Mouse (Mus musculus): ENCODE measurements around the gene Zcchc4. TPM values are rescaled to one million over a fixed set of nuclear protein-coding genes. Genes with fewer than 3 reads are reported as not detected.

Gene Zcchc4
- total and polyA plus RNA-seq, 3 experiments, result 4.5 to 5.2 (median 5.0) TPM

DNA sequence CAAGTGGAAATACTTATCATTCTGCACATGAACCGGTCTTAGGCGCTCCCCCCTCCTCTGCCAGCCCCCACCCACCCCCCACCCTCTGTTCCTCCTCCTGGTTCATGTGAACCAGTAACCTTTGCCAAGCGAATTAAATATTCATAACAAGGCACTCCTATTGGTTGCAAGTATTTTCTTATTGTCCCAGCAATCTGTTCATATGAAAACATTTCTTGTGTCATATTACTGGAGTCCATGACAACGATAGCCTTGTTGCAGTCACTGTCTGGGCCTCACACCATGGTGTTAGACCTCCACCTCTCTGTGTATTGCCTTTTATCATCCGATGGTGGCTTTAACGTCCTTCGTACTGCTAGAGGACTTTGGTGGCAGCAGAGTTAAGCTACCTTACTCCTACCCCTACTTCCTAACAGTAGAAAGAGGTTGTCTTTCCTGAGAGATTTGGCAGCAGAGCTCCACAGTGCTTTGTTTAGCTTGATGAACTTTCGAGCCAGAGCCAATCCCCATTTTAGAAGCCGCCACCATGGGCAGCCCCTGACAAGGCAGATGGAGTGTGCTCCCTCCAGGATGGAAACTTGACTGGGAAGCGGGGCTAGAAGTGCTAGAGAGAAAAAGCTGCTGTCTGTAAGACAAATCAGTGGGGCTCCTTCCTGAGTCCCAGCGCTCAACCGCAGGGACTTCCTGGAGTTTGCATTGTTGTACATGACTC is 24.2 kb downstream of the Zcchc4 start:
- TF ChIP-seq EP300 (IDR thresholded peaks at IDR 0.05; ENCODE audit: insufficient read depth, low read depth, low read length), result no peak
- no peak for TF ChIP-seq CTCF (IDR thresholded peaks at IDR 0.05)
- TF ChIP-seq POLR2A (IDR thresholded peaks at IDR 0.05; ENCODE audit: insufficient read depth, low read depth, low read length), result no peak
- H3K36me3 ChIP-seq (ENCODE audit: control insufficient read depth, insufficient read depth, low read length), result no peaks in the 10 kb centered on the region; the same call in 1 of the 2 replicates
- no peak overlapping the region for H3K4me3 ChIP-seq
- intact Hi-C loops (cut with DNase I), result no loop called here
- no peaks in the 10 kb centered on the region for H3K79me2 ChIP-seq (replicated peaks; ENCODE audit: control insufficient read depth, insufficient read depth, low read length)
- 87% methylated on average over 12 of the region's 12 CpGs for WGBS
- no peak overlapping the region for H3K9ac ChIP-seq (ENCODE audit: low read depth, low read length)
- DNase-seq, result no peak
- no peaks in the 10 kb centered on the region for H3K27me3 ChIP-seq (ENCODE audit: control insufficient read depth, insufficient read depth, low read length)
- H3K27ac ChIP-seq, result no peak overlapping the region
- no peaks in the 10 kb centered on the region for H3K4me1 ChIP-seq (ENCODE audit: control insufficient read depth, insufficient read depth, low read length)

GRCm38 (mm10) chr5:52805801-52806200 is 30.6 kb downstream of the Zcchc4 start:
- H3K4me3 ChIP-seq, result no peak overlapping the region
- no peak for TF ChIP-seq POLR2A (IDR thresholded peaks at IDR 0.05; ENCODE audit: insufficient read depth, low read depth, low read length)
- TF ChIP-seq CTCF (IDR thresholded peaks at IDR 0.05), result no peak
- TF ChIP-seq EP300 (IDR thresholded peaks at IDR 0.05; ENCODE audit: insufficient read depth, low read depth, low read length), result no peak
- H3K4me1 ChIP-seq (ENCODE audit: control insufficient read depth, insufficient read depth, low read length), result no peaks in the 10 kb centered on the region
- H3K27me3 ChIP-seq (ENCODE audit: control insufficient read depth, insufficient read depth, low read length), result no peaks in the 10 kb centered on the region
- DNase-seq, result no peak
- no peak overlapping the region for H3K9ac ChIP-seq (ENCODE audit: low read depth, low read length)
- intact Hi-C loops (cut with DNase I), result no loop called here
- 81% methylated on average over 4 of the region's 4 CpGs for WGBS
- no peaks in the 10 kb centered on the region for H3K79me2 ChIP-seq (replicated peaks; ENCODE audit: control insufficient read depth, insufficient read depth, low read length)
- H3K27ac ChIP-seq, result no peak overlapping the region
- H3K36me3 ChIP-seq (ENCODE audit: control insufficient read depth, insufficient read depth, low read length), result no peaks in the 10 kb centered on the region

DNA sequence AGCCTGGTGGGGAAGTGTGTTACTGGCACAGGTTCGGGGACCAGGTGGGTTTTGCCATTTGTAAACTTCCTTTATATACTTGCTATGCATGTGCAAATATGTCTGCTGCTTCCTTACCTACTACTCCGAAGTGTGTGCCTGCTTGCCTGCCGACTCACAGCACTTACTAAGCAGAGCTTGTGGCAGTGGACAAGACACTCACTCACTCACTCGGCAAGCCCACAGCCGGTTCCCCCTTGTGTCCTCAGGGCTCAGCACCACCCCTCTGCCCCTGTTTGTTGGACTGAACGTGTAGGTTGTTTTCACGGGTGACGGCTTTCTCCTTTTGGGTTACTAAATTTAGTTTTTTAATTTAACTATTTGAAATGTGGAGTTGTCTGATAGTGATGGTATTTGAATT is 31.1 kb downstream of the Zcchc4 start:
- no peak for DNase-seq
- intact Hi-C loops (cut with DNase I), result no loop called here
- H3K27me3 ChIP-seq (ENCODE audit: control insufficient read depth, insufficient read depth, low read length), result no peaks in the 10 kb centered on the region
- H3K36me3 ChIP-seq (ENCODE audit: control insufficient read depth, insufficient read depth, low read length), result no peaks in the 10 kb centered on the region
- H3K4me3 ChIP-seq, result no peak overlapping the region
- no peak overlapping the region for H3K9ac ChIP-seq (ENCODE audit: low read depth, low read length)
- no peak overlapping the region for H3K27ac ChIP-seq
- no peaks in the 10 kb centered on the region for H3K4me1 ChIP-seq (ENCODE audit: control insufficient read depth, insufficient read depth, low read length)
- WGBS, result 73% methylated on average over 8 of the region's 8 CpGs
- H3K79me2 ChIP-seq (replicated peaks; ENCODE audit: control insufficient read depth, insufficient read depth, low read length), result no peaks in the 10 kb centered on the region
- TF ChIP-seq EP300 (IDR thresholded peaks at IDR 0.05; ENCODE audit: insufficient read depth, low read depth, low read length) (no peak), POLR2A (IDR thresholded peaks at IDR 0.05; ENCODE audit: insufficient read depth, low read depth, low read length) (no peak), CTCF (IDR thresholded peaks at IDR 0.05) (no peak)

DNA sequence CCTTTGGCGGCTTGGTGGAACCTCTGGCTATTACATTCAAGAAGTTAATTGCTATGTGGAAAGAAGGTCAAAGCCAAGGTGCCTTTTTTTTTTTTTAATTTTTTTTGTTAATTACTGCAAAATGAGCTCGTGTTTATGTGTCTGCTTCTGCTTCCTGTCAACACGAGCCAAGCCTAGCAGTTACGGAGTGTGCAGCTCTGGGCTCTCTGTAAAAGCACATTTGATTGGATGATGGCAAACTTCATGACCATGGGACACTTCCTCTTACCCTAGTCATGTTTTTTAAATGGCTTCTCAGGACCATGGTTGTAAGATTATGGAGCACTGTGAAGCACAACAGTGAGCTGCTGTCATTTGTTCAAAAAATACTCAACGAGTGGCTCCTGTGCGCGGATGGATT is 31.8 kb downstream of the Zcchc4 start:
- no peaks in the 10 kb centered on the region for H3K79me2 ChIP-seq (replicated peaks; ENCODE audit: control insufficient read depth, insufficient read depth, low read length)
- no peaks in the 10 kb centered on the region for H3K36me3 ChIP-seq (ENCODE audit: control insufficient read depth, insufficient read depth, low read length)
- H3K4me1 ChIP-seq (ENCODE audit: control insufficient read depth, insufficient read depth, low read length), result no peaks in the 10 kb centered on the region
- no peak overlapping the region for H3K9ac ChIP-seq (ENCODE audit: low read depth, low read length)
- H3K4me3 ChIP-seq, result no peak overlapping the region
- DNase-seq, result no peak
- TF ChIP-seq EP300 (IDR thresholded peaks at IDR 0.05; ENCODE audit: insufficient read depth, low read depth, low read length) (no peak), CTCF (IDR thresholded peaks at IDR 0.05) (no peak), POLR2A (IDR thresholded peaks at IDR 0.05; ENCODE audit: insufficient read depth, low read depth, low read length) (no peak)
- no peak overlapping the region for H3K27ac ChIP-seq
- intact Hi-C loops (cut with DNase I), result no loop called here
- WGBS, result 76% methylated on average over 7 of the region's 7 CpGs
- H3K27me3 ChIP-seq (ENCODE audit: control insufficient read depth, insufficient read depth, low read length), result no peaks in the 10 kb centered on the region

DNA sequence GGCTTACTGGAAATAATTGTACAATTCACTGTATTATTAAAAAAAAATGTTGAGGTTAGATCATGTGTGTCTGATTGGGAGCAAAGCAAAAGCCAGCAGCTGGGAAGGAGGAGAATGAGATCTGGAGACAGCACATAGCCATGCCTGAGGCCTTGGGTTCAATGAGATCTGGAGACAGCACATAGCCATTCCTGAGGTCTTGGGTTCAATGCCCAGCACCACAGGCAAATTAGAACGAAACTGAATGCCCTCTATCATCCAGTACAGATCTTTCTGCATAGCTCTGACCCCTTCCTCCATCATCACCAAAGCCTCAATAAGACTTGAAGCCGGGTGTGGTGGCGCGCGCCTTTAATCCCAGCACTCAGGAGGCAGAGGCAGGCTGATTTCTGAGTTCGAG is 35.2 kb downstream of the Zcchc4 start:
- no peaks in the 10 kb centered on the region for H3K27me3 ChIP-seq (ENCODE audit: control insufficient read depth, insufficient read depth, low read length)
- intact Hi-C loops (cut with DNase I), result no loop called here
- no peak for TF ChIP-seq POLR2A (IDR thresholded peaks at IDR 0.05; ENCODE audit: insufficient read depth, low read depth, low read length)
- no peak for TF ChIP-seq EP300 (IDR thresholded peaks at IDR 0.05; ENCODE audit: insufficient read depth, low read depth, low read length)
- TF ChIP-seq CTCF (IDR thresholded peaks at IDR 0.05), result no peak
- no peak overlapping the region for H3K9ac ChIP-seq (ENCODE audit: low read depth, low read length)
- H3K4me3 ChIP-seq, result no peak overlapping the region
- H3K36me3 ChIP-seq (ENCODE audit: control insufficient read depth, insufficient read depth, low read length), result no peaks in the 10 kb centered on the region
- no peaks in the 10 kb centered on the region for H3K4me1 ChIP-seq (ENCODE audit: control insufficient read depth, insufficient read depth, low read length)
- DNase-seq, result no peak
- no peaks in the 10 kb centered on the region for H3K79me2 ChIP-seq (replicated peaks; ENCODE audit: control insufficient read depth, insufficient read depth, low read length)
- H3K27ac ChIP-seq, result no peak overlapping the region
- 90% methylated on average over 6 of the region's 6 CpGs for WGBS

DNA sequence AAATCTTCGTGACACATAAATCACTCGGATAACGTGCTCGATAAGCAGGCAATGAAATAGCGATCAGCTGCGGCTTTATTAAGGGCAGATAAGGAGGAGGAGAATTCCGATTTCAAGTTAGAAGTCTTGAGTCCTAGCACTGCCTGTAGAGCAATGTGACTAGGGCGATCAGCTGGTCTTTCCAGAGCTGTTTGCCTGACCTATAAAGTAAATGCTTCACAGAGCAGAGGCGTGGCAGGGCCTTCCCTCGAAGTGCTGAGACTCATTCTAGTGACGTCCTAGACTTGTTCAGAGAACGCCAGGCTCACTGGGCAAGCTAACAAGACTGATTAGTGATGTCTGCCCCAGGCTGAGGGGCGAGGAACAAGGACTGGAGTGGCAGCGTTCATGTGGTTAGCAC is 35.8 kb downstream of the Zcchc4 start:
- intact Hi-C loops (cut with DNase I), result no loop called here
- Histone ChIP-seq H3K36me3 (ENCODE audit: control insufficient read depth, insufficient read depth, low read length) (no peaks in the 10 kb centered on the region), H3K9ac (ENCODE audit: low read depth, low read length) (no peak overlapping the region), H3K27me3 (ENCODE audit: control insufficient read depth, insufficient read depth, low read length) (no peaks in the 10 kb centered on the region), H3K27ac (no peak overlapping the region), H3K4me3 (no peak overlapping the region), H3K79me2 (replicated peaks; ENCODE audit: control insufficient read depth, insufficient read depth, low read length) (no peaks in the 10 kb centered on the region), H3K4me1 (ENCODE audit: control insufficient read depth, insufficient read depth, low read length) (no peaks in the 10 kb centered on the region)
- WGBS, result 93% methylated on average over 14 of the region's 14 CpGs
- TF ChIP-seq EP300 (IDR thresholded peaks at IDR 0.05; ENCODE audit: insufficient read depth, low read depth, low read length) (no peak), POLR2A (IDR thresholded peaks at IDR 0.05; ENCODE audit: insufficient read depth, low read depth, low read length) (no peak), CTCF (IDR thresholded peaks at IDR 0.05) (no peak)
- no peak for DNase-seq
